Mouse (Mus musculus): ENCODE measurements around the gene Arfip1.

Arfip1 gene

GRCm38 (mm10) chr3:84582023-84582912, at the start of gene Arfip1:
TSS of gene Arfip1 (minus strand) at chr3:84582625.
- in situ Hi-C loops (cut with MboI, MseI), result no loop called here

- in situ Hi-C loops (cut with MboI, MseI), result loop anchor here (10.0 to 25.0 kb wide), 2 partner anchors 1256 to 1977 kb away; partner anchors contain the start of genes Glt28d2 and Gm37240
Observed at GRCm38 (mm10) chr3:84631586-84631985, 49.2 kb upstream of the Arfip1 start.

GRCm38 (mm10) chr3:84622026-84622425, 39.6 kb upstream of the Arfip1 start:
- in situ Hi-C loops (cut with MboI, MseI), result loop anchor here (10.0 kb wide), 1 partner anchor 1723 kb away; no protein-coding TSS in a partner anchor

- in situ Hi-C loops (cut with MboI, MseI), result loop anchor here (10.0 kb wide), 1 partner anchor 1725 kb away; no protein-coding TSS in a partner anchor
Observed at GRCm38 (mm10) chr3:84619725-84620124, 37.3 kb upstream of the Arfip1 start.

GRCm38 (mm10) chr3:84619056-84619455, 36.6 kb upstream of the Arfip1 start:
- in situ Hi-C loops (cut with MboI, MseI), result no loop called here

- in situ Hi-C loops (cut with MboI, MseI), result no loop called here
Observed at GRCm38 (mm10) chr3:84618627-84619026, 36.2 kb upstream of the Arfip1 start.

GRCm38 (mm10) chr3:84615856-84616225, 33.4 kb upstream of the Arfip1 start:
- in situ Hi-C loops (cut with MboI, MseI), result no loop called here

GRCm38 (mm10) chr3:84615050-84615855, 32.8 kb upstream of the Arfip1 start:
- in situ Hi-C loops (cut with MboI, MseI), result no loop called here

GRCm38 (mm10) chr3:84610183-84610710, 27.8 kb upstream of the Arfip1 start:
- in situ Hi-C loops (cut with MboI, MseI), result no loop called here

GRCm38 (mm10) chr3:84603212-84603611, 20.8 kb upstream of the Arfip1 start:
- in situ Hi-C loops (cut with MboI, MseI), result no loop called here

GRCm38 (mm10) chr3:84602759-84603158, 20.3 kb upstream of the Arfip1 start:
- in situ Hi-C loops (cut with MboI, MseI), result no loop called here

GRCm38 (mm10) chr3:84601870-84602495, 19.6 kb upstream of the Arfip1 start:
- in situ Hi-C loops (cut with MboI, MseI), result no loop called here

- in situ Hi-C loops (cut with MboI, MseI), result no loop called here
Observed at GRCm38 (mm10) chr3:84598756-84599155, 16.3 kb upstream of the Arfip1 start.

- in situ Hi-C loops (cut with MboI, MseI), result no loop called here
Observed at GRCm38 (mm10) chr3:84597996-84598734, 15.7 kb upstream of the Arfip1 start.

GRCm38 (mm10) chr3:84595677-84596234, 13.3 kb upstream of the Arfip1 start:
- in situ Hi-C loops (cut with MboI, MseI), result no loop called here

GRCm38 (mm10) chr3:84594894-84595676, 12.7 kb upstream of the Arfip1 start:
- in situ Hi-C loops (cut with MboI, MseI), result no loop called here

GRCm38 (mm10) chr3:84593274-84593673, 10.8 kb upstream of the Arfip1 start, which contains the start of gene Tigd4:
TSS of gene Tigd4 (plus strand) at chr3:84593574.
- in situ Hi-C loops (cut with MboI, MseI), result no loop called here

- in situ Hi-C loops (cut with MboI, MseI), result no loop called here
Observed at GRCm38 (mm10) chr3:84586736-84587135, 4.3 kb upstream of the Arfip1 start.

GRCm38 (mm10) chr3:84582913-84583276, 470 bp upstream of the Arfip1 start:
- in situ Hi-C loops (cut with MboI, MseI), result no loop called here

- in situ Hi-C loops (cut with MboI, MseI), result no loop called here
Observed at GRCm38 (mm10) chr3:84581696-84582022, 766 bp downstream of the Arfip1 start.

Data from T-helper 1 cell (primary cell).